Mouse (Mus musculus): Measurements from ENCODE around the gene Olfr876. TPM values are rescaled to one million over a fixed set of nuclear protein-coding genes. Genes with fewer than 3 reads are reported as not detected.

Olfr876 gene
- polyA plus RNA-seq, 1 experiment from 2014 or later = not detected

DNA sequence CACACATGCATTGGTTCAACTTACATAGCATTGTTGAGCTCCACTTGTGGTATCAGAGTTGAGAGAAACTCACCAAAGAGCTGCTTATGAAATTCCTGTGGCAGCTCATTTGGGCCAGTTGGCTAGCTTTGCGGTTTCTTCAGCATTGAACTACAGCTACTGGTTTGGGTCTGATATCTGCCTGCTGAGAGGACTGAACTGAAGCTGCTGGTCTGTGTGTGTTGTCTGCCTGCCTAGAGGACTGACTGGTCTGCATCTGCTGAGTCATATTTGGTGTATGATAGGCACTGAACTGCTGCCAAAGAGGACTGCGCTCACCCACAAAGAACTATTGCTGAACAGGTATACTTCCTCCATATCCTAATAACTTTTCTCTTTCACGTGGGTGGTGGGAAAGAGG is 5.6 kb downstream of the Olfr876 start:
- Histone ChIP-seq H3K4me3 (ENCODE audit: low read length) (no peak overlapping the region), H3K4me1 (ENCODE audit: insufficient read depth, low read length) (no peaks in the 10 kb centered on the region)
- 83% methylated on average over 3 of the region's 3 CpGs for WGBS

DNA sequence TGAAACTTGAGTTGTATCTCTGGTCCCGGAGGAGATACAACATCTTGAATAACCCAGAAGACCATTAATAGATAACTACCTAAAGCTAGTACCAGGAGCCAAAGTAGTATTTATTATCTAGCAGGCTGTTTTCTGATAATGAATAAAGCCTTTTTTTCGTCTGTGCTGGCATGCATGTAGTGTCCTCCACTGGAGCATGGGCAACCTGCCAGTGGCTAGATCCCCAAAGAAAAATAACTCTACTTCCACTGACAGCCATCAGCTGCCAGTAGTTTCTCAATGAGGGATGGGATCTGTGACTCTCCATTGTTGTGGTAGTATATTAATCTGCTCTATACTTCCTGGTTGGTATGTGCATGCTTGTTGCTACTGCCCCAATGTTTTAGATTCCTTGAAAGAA is 6.1 kb downstream of the Olfr876 start:
- no peaks in the 10 kb centered on the region for H3K27me3 ChIP-seq (ENCODE audit: insufficient read depth, low read length)
- no peak overlapping the region for H3K4me2 ChIP-seq (replicated peaks; ENCODE audit: low read depth, low read length)
- H3K4me1 ChIP-seq (ENCODE audit: insufficient read depth, low read length) = no peaks in the 10 kb centered on the region
- 59% methylated on average over 2 of the region's 2 CpGs for WGBS
- H3K27ac ChIP-seq (ENCODE audit: low read length) = no peak overlapping the region
- no peak overlapping the region for H3K4me3 ChIP-seq (ENCODE audit: low read length)
- H3K9ac ChIP-seq (replicated peaks; ENCODE audit: low read length) = no peak overlapping the region
- no peak for ATAC-seq (ENCODE audit: low FRiP score, low TSS enrichment)
- no peaks in the 10 kb centered on the region for H3K9me3 ChIP-seq (ENCODE audit: low read length)
- H3K36me3 ChIP-seq (ENCODE audit: insufficient read depth, low read length) = no peaks in the 10 kb centered on the region

More for the DNA sequence above, 5.6 kb downstream of the Olfr876 start:
- no peak overlapping the region for H3K4me2 ChIP-seq (replicated peaks; ENCODE audit: low read depth, low read length)
- H3K9ac ChIP-seq (replicated peaks; ENCODE audit: low read length) = no peak overlapping the region
- H3K36me3 ChIP-seq (ENCODE audit: insufficient read depth, low read length) = no peaks in the 10 kb centered on the region
- no peaks in the 10 kb centered on the region for H3K27me3 ChIP-seq (ENCODE audit: insufficient read depth, low read length)
- H3K9me3 ChIP-seq (ENCODE audit: low read length) = no peaks in the 10 kb centered on the region
- H3K27ac ChIP-seq (ENCODE audit: low read length) = no peak overlapping the region
- ATAC-seq (ENCODE audit: low FRiP score, low TSS enrichment) = no peak

DNA sequence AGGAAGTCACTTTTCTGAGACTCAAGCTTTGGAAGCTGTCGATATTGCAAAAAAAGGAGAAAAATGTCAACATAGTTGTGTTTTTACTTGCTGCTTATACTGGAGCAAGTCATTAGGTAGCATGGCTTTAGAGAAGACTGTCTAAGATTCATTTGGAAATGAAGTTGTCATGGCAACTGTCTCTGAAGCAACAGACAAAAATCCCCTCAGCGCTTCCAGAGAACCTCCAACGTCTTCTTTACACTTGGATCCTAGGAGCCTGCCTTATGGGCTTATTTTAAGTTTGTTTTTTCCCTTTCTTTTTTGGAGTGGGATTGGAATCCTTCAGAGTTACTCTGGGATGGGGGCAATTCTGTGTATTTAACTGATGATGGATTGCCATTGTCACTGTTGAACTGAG is 11.9 kb downstream of the Olfr876 start:
- H3K4me2 ChIP-seq (replicated peaks; ENCODE audit: low read depth, low read length) = no peak overlapping the region
- H3K27me3 ChIP-seq (ENCODE audit: insufficient read depth, low read length) = no peaks in the 10 kb centered on the region
- no peak for ATAC-seq (ENCODE audit: low FRiP score, low TSS enrichment)
- no peak overlapping the region for H3K4me3 ChIP-seq (ENCODE audit: low read length)
- no peaks in the 10 kb centered on the region for H3K36me3 ChIP-seq (ENCODE audit: insufficient read depth, low read length)
- H3K9me3 ChIP-seq (ENCODE audit: low read length) = no peaks in the 10 kb centered on the region
- no peak overlapping the region for H3K9ac ChIP-seq (replicated peaks; ENCODE audit: low read length)
- H3K27ac ChIP-seq (ENCODE audit: low read length) = no peak overlapping the region
- no peaks in the 10 kb centered on the region for H3K4me1 ChIP-seq (ENCODE audit: insufficient read depth, low read length)
- 90% methylated on average over 3 of the region's 3 CpGs for WGBS

DNA sequence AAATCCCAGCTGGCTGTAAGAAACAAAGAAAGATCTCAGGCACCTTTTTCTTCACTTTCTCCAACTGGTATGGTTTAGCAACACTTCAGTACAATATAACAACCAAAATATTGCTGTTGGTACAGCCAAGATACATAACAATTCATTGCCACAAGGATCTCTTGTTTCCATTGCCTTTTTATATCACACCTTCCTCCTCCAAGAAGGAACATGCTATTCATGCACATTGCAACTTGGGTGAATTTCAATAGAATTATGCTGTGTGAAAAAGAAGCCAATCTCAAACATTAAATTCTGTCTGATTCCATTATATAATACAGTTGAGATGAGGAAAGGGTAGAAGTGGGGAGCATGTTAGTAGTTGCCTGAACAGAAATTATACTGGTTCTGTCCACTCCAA is 27.1 kb downstream of the Olfr876 start:
- no peak overlapping the region for H3K4me3 ChIP-seq (ENCODE audit: low read length)
- no peaks in the 10 kb centered on the region for H3K27me3 ChIP-seq (ENCODE audit: insufficient read depth, low read length)
- no peak overlapping the region for H3K9ac ChIP-seq (replicated peaks; ENCODE audit: low read length)
- H3K9me3 ChIP-seq (ENCODE audit: low read length) = no peaks in the 10 kb centered on the region
- H3K27ac ChIP-seq (ENCODE audit: low read length) = no peak overlapping the region
- no peaks in the 10 kb centered on the region for H3K4me1 ChIP-seq (ENCODE audit: insufficient read depth, low read length)
- no peak overlapping the region for H3K4me2 ChIP-seq (replicated peaks; ENCODE audit: low read depth, low read length)
- H3K36me3 ChIP-seq (ENCODE audit: insufficient read depth, low read length) = no peaks in the 10 kb centered on the region
- ATAC-seq (ENCODE audit: low FRiP score, low TSS enrichment) = no peak

DNA sequence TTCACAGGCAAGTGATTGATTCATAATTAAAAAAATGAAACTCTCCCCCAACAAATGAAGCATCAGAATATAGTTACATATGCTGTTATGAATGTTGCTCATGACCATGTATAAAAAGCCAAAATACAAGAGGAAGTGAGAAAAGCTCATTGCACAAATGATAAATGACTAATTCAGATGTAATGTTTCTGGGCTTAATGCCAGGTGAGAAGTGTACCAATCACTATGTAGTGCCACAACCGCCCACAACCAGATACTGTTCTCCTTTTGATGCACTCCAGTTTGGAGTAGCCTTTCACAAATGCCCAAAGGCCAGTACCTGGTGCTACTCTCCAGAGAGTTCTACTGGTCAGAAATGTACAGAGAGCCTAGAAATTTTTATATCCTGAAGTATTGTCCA is 30.5 kb downstream of the Olfr876 start:
- Histone ChIP-seq H3K27ac (ENCODE audit: low read length) (no peak overlapping the region), H3K9ac (replicated peaks; ENCODE audit: low read length) (no peak overlapping the region), H3K4me3 (ENCODE audit: low read length) (no peak overlapping the region), H3K36me3 (ENCODE audit: insufficient read depth, low read length) (no peaks in the 10 kb centered on the region), H3K27me3 (ENCODE audit: insufficient read depth, low read length) (no peaks in the 10 kb centered on the region), H3K9me3 (ENCODE audit: low read length) (no peaks in the 10 kb centered on the region), H3K4me2 (replicated peaks; ENCODE audit: low read depth, low read length) (no peak overlapping the region), H3K4me1 (ENCODE audit: insufficient read depth, low read length) (no peaks in the 10 kb centered on the region)
- WGBS = 70% methylated on average over 1 of the region's 1 CpGs
- no peak for ATAC-seq (ENCODE audit: low FRiP score, low TSS enrichment)

DNA sequence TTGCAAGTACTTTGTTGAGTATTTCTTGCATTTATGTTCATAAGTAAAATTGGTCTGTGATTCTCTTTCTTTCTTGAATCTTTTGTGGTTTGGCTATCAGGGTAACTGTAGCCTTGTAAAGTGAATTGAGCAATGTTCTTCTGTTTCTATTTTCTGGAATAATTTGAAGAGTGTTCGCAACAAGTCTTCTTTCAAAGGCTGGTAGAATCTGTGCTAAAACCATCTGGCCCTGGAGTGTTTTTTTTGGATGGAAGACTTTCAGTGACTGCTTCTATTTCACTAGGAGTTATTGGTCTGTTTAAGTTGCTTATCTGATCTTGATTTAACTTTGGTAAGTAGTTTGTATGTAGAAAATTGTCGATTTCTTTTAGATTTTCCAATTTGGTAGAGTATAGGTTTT is 46.4 kb downstream of the Olfr876 start:
- no peak for ATAC-seq (ENCODE audit: low FRiP score, low TSS enrichment)
- Histone ChIP-seq H3K4me1 (ENCODE audit: insufficient read depth, low read length) (no peaks in the 10 kb centered on the region), H3K9me3 (ENCODE audit: low read length) (no peaks in the 10 kb centered on the region), H3K9ac (replicated peaks; ENCODE audit: low read length) (no peak overlapping the region), H3K36me3 (ENCODE audit: insufficient read depth, low read length) (no peaks in the 10 kb centered on the region), H3K4me3 (ENCODE audit: low read length) (no peak overlapping the region), H3K4me2 (replicated peaks; ENCODE audit: low read depth, low read length) (no peak overlapping the region), H3K27ac (ENCODE audit: low read length) (no peak overlapping the region), H3K27me3 (ENCODE audit: insufficient read depth, low read length) (no peaks in the 10 kb centered on the region)
- 85% methylated on average over 2 of the region's 2 CpGs for WGBS

DNA sequence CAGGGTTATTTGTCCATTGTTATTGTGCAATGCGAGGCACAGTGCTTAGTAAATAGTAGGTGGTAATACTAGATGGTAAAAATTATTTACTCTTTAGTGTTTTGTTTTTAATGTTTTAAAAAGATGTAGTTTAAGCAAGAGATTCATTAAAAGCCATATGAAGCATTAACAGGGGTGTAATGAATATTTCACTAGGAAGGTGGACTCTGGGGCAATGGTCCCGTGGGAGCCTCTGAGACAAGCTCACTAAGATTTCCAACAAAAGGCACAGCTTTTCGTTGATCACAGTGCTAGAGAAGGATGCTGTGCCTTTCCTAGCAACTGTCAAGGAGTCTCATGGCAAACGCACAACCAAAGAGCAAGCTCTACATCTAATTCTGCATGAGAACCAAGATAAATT is 51.1 kb downstream of the Olfr876 start, which contains the start of gene Olfr877:
Olfr877 (plus strand) TSS at position 301 of the 400 bp plus-strand sequence.
- 77% methylated on average over 4 of the region's 4 CpGs for WGBS
- H3K9me3 ChIP-seq (ENCODE audit: low read length) = no peaks in the 10 kb centered on the region
- H3K4me1 ChIP-seq (ENCODE audit: insufficient read depth, low read length) = no peaks in the 10 kb centered on the region
- no peak within 1 kb of the TSS for H3K27ac ChIP-seq (ENCODE audit: low read length)
- H3K4me2 ChIP-seq (replicated peaks; ENCODE audit: low read depth, low read length) = no peak within 1 kb of the TSS
- H3K4me3 ChIP-seq (ENCODE audit: low read length) = no peak within 1 kb of the TSS
- H3K9ac ChIP-seq (replicated peaks; ENCODE audit: low read length) = no peak within 1 kb of the TSS
- no peaks in the 10 kb centered on the region for H3K27me3 ChIP-seq (ENCODE audit: insufficient read depth, low read length)
- H3K36me3 ChIP-seq (ENCODE audit: insufficient read depth, low read length) = no peaks in the 10 kb centered on the region
- no peak for ATAC-seq (ENCODE audit: low FRiP score, low TSS enrichment)

Other genes with a start within 250 kb of the Olfr876 start
- 13.2 and 13.6 TPM in 2 replicates for gene Siae, start 247.3 kb upstream of the Olfr876 start, polyA plus RNA-seq (2015; fragmentation: Nextera tagmentation; extraction: Ambion mirVana)
- 6.1 and 6.6 TPM in 2 replicates for gene Spa17, start 189.3 kb upstream of the Olfr876 start, polyA plus RNA-seq (2015; fragmentation: Nextera tagmentation; extraction: Ambion mirVana)
- 146 and 147 TPM in 2 replicates for gene Tbrg1, start 145.7 kb upstream of the Olfr876 start, polyA plus RNA-seq (2015; fragmentation: Nextera tagmentation; extraction: Ambion mirVana)
- 0.06 TPM in 1 of 2 replicates, not detected in the other for gene Panx3, start 133.8 kb upstream of the Olfr876 start, polyA plus RNA-seq (2015; fragmentation: Nextera tagmentation; extraction: Ambion mirVana)
- gene Olfr160, start 86.8 kb upstream of the Olfr876 start, polyA plus RNA-seq (2015; fragmentation: Nextera tagmentation; extraction: Ambion mirVana) = not detected in 2 replicates
- gene Olfr874, start 57.9 kb upstream of the Olfr876 start, polyA plus RNA-seq (2015; fragmentation: Nextera tagmentation; extraction: Ambion mirVana) = not detected in 2 replicates
- 0.16 TPM in 1 of 2 replicates, not detected in the other for gene Olfr875, start 31.2 kb upstream of the Olfr876 start, polyA plus RNA-seq (2015; fragmentation: Nextera tagmentation; extraction: Ambion mirVana)
- gene Olfr877, start 51.2 kb downstream of the Olfr876 start, polyA plus RNA-seq (2015; fragmentation: Nextera tagmentation; extraction: Ambion mirVana) = not detected in 2 replicates
- gene Olfr145, start 93.7 kb downstream of the Olfr876 start, polyA plus RNA-seq (2015; fragmentation: Nextera tagmentation; extraction: Ambion mirVana) = not detected in 2 replicates
- not detected in 2 replicates for gene Olfr878, start 114.8 kb downstream of the Olfr876 start, polyA plus RNA-seq (2015; fragmentation: Nextera tagmentation; extraction: Ambion mirVana)
- gene Olfr881, start 188.8 kb downstream of the Olfr876 start, polyA plus RNA-seq (2015; fragmentation: Nextera tagmentation; extraction: Ambion mirVana) = not detected in 2 replicates
- gene Olfr883, start 222.8 kb downstream of the Olfr876 start, polyA plus RNA-seq (2015; fragmentation: Nextera tagmentation; extraction: Ambion mirVana) = not detected in 2 replicates
- gene Olfr884, start 243.5 kb downstream of the Olfr876 start, polyA plus RNA-seq (2015; fragmentation: Nextera tagmentation; extraction: Ambion mirVana) = not detected in 2 replicates